Mouse (Mus musculus) c-Kit-positive CD71-negative TER-119-negative erythroid progenitor cells, embryonic 14.5 days (primary cell): ENCODE data around the gene Gm20388.

Source experiments
- DNase-seq: peaks from one replicate; pipeline ENCODE4 v3.0.0-alpha.2; 2013; ENCODE audit warnings: low read depth

The Gm20388 gene

DNA sequence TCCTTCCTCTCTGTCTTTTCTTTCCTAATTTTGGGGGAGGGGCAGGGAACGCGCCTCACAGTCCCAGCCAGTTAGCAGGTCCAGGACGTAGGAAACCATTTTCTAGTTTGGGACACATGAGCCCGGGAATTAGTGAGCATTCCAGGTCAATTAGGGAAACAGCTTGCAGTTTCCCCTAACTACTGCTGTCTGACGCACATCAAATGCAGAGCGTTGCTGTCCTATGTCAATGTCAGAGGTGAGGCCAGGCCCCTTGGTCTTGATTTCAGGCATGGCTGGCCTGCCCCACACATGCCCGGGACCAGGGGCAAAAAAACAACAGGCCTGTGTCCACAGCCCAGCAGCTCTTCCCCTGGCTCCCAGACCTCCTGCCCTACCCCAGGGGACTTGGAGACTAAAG, 1259.5 kb downstream of the Gm20388 start:
- DNase-seq: no peak

GRCm38 (mm10) chr8:121170626-121171552, 1260.2 kb downstream of the Gm20388 start:
- DNase-seq: no peak

DNA sequence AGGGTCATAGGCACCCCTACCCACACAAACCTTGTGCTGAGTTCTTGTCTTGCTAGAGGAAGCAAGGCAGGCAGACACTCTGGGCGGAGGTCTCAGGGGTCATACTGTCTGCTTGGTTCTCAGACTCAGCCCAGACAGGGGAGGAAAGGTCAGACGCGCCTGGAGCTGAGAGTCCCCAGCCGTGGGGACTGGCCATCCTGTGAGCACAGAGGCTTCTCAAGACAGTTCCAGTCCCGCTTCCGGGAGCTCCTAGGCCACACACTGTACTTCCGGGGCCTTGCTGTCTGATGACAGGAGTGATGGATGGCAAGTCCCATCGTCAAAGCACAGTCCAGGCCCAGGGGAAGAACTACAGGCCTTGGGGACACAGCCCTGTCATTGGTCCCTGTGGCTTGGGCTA, 1261.9 kb downstream of the Gm20388 start:
- DNase-seq: no peak

DNA sequence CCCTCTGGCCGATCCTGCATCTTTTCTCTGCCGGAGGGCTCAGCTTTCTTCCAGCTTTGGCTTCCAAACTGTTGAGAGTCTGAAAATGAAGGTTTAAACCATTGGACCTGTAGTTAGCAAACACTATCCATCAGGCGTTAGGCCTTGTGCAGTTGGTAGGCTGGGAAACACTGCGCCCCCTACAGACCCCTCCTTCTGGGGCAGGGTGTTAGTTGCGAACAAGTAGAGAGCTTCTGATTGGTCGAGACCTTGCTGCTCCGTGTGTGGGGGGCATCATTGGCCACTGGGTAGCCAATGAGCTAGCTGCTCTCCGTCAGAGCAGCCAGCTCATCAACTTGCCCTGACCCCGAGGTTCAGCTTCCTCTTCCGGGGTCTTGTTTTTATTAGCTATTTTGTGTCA, 1263.5 kb downstream of the Gm20388 start:
- no peak for DNase-seq

GRCm38 (mm10) chr8:121174721-121175539, 1264.3 kb downstream of the Gm20388 start:
- DNase-seq: no peak

DNA sequence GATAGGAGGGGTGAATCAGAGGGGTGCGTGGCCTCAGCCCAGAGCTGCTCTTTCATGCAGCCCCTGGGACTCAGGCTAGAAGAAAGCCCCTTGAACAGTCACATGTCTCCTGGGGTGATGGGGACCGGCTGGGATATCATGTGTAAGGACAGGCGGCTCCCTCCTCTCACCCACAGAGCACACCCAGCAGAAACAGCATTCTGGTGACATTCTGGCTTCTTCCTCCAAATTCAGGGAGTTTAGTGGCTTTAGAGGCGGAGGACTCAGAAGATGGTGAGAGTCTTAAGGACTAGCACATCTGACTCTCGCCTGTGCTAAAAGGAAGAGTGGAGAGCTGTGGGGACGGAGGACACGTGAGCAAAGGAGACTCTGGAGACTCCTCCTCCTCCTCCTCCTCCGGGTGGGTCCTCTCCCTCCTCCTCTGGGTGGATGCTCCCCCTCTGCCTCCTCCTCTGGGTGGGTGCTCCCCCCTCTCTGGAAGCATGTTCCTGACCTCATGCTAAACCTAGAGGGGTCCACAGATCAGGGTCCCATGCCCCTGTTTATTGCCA, 1265.0 kb downstream of the Gm20388 start:
- no peak for DNase-seq

DNA sequence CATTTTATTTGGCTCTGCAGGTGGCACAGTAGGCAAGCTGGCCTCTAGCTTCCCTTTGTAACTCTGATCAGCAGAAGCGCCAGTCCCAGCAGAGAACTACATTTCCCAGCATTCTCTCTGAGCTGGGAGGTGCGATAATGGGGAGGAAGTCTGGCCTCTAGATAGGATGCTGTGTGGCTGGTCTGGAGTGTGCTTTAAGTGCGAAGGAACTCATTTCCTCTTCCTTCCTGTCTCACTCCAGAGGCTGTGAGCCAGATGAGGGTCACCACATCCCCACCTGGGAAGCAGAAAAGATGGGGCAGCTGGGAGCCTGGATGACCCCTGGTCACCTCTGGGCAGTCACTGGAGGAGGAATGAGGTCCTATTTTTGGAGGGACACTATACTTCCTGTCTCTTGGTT, 1265.7 kb downstream of the Gm20388 start:
- peak; percentile 23 for DNase-seq

GRCm38 (mm10) chr8:121180474-121181284, 1270.0 kb downstream of the Gm20388 start:
- DNase-seq: no peak

GRCm38 (mm10) chr8:121181285-121181884, 1270.7 kb downstream of the Gm20388 start:
- no peak for DNase-seq

DNA sequence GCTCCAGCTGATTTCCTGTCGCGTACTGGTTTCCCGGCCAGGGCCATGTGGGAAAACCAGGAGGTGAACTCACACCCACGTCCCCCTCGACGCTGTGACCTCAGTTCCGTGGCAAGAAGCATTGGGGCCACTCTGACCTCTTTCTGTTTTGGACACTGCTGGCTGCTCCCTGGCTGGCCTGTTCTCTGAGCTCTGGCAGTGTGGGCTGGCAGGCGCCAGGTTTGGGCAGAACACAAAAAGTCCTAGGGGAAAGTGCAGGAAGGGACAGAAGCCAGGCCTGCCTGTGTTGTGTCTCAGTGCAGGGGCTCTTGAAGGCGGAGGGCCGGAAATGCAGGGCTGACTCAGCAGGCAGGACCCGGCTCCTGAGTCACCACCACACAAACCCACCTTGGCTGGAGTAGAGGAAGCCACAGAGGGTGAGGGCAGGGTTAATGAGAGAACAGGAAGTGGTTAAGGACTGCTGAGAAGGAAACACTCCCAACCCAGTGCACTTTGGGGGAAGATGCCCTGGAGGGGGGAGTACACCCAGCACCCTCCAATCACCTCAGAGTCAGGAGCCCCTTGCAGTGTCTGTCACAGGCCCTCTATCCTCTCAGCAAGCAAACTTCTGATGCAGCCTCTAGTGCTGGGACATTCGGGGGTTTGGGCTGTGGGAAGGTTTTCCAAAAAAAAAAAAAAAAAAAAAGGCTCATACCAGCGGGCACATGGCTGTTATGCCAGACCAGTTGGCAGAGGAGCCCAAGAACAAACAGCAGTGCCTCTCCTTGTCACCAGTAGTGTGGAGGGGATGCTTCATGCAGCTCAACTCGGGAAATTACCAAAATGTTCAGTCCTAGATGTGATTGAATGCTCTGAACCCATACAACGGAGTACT, 1277.1 kb downstream of the Gm20388 start:
- DNase-seq: peak; percentile 45

GRCm38 (mm10) chr8:121188994-121189393, 1278.4 kb downstream of the Gm20388 start:
- no peak for DNase-seq

- DNase-seq: no peak
Measured at GRCm38 (mm10) chr8:121192451-121192850, 1281.8 kb downstream of the Gm20388 start.

DNA sequence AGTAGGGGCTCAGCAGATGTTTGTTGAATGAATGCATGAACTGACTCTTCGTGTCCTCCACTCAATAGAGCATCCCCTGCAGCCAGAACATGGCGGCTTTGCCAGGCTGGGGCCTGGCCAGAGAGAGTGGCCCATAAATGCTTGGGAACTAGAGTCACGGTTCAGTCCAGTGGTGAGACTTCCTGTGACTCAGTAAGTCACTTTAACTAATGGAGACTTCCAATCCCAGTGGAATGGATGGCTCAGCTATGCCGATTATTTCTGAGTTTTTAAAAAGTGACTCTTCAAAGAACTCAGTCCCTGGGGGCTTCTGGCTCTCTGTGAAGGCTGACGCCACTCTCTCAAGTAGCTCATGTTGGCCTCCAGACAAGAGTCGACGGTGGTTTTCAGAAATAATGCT, 1285.3 kb downstream of the Gm20388 start:
- DNase-seq: no peak

DNA sequence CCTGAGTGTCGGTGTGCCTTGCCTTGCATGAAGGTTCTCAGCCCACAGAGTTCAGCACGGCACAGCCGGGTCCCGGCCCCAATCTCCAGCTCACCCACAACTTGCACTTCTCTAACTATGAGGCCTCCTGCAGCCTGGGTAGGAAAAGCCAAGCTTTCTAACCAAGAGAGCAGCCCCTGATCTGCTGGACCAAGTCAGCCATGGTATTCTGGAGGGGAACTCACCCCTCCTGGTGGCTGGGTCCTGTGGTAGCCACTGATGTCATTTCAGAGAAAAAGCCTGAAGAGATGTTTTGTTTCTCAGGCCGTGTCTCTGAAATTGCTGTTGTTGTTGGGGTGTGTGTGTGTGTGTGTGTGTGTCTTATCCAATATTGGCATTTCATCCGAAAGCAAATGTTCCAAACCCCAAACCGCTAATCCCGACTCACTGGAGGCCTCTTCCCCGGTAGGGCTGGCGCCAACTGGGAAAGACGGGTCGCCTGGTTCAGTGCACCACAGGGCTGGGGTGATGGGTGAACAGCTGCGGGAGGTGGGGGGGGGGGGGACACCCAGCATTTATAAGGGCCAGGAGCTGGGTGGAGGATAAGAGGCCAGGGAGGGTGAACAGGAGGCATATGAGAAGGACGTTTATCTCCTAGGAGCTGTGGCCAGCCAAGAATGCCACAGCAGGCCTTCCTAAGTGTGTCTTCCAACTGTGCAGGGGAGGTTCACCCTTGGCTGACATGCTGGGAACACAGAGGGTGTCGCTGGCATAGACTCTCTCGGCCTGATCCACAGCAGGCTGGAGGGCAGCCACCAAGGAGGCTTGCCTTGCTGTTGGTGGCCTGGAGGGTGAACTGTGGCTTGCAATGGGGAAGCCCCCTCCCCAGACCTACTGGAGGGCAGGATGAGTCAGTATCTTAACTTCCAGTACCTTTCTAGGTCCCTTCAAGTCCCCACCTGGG, 1286.4 kb downstream of the Gm20388 start:
- no peak for DNase-seq

- DNase-seq: no peak
Measured at GRCm38 (mm10) chr8:121200069-121200468, 1289.4 kb downstream of the Gm20388 start.

DNA sequence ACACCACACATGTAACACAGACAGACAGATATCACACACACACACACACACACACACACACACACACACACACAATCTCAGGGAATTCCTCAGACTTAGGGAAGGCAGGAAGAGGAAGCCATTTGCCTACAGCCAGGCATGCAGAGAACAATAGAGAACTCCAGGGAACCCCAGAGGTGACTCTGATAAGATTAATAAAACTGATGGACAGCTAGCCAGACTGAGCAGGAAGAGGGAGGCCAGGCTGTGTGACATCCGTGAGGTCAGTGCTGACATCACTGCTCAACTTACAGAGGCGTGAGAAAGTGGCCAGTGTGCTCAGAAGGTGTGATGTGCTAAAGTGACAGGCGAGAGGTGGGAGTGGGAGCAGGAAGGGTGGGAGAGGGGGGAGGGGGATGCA, 1290.3 kb downstream of the Gm20388 start:
- no peak for DNase-seq

GRCm38 (mm10) chr8:121201651-121202050, 1291.0 kb downstream of the Gm20388 start:
- DNase-seq: no peak

DNA sequence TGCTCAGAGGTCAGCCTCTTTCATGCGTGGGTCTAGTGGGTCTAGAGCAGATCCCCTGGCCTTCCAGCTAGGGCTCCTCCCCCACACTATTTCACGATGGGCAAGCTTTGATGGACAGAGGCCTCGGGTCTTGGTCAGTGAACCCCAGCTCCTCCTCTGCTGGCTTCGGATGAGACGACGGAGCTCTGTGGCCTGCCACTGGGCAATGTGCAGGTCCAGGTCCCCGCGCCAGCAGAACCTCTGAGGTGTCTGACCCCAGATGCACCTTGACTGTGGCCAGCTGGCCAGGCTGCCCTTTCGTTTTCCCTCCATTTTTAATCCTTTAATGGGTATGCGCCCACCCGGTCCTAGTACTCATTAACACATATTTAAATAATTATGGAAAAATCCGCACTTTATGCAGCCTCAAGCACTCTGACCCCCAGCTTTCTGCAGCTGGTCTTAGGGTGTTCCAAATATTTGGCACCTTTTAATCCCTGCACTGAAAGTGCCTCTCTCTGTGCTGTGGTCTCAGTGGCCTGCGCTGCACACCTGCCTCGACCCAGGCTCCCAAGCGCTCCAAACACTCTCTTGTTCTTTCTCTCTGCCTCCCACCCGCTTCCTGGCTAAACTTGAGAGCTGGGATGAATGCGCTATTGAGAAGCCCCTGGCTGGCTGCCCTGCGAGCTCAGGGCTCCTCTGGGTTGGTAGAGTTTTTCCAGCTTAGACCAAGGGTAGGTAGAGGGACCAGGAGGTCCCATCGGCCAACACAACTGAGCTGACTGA, 1293.2 kb downstream of the Gm20388 start:
- no peak for DNase-seq

DNA sequence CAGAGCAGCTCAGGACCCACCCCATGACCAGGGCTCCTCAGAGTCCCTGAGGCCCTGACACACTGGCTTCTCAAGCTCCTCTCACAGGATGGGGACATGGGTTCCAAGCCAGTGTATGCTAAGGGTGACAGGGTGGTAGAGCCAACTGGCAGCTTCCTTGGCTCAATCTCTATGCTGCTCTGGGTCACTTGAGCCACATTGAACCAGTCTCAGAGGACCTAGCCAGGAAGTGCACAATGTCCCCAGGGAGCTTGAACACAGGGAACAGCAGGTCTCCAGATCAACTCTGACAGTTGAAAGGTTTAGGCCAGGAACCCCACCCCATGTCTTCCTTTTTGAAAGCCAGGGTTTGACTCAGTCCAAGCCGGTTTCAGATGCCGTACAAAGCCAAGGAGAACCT, 1296.5 kb downstream of the Gm20388 start:
- DNase-seq: no peak
